Mouse (Mus musculus): ENCODE measurements around the gene Mymx.

The Mymx gene

GRCm38 (mm10) chr17:45610144-45610866 lies 8.4 kb upstream of the Mymx start:
- peak; percentile 68 for DNase-seq

- no peak for DNase-seq
Observed at GRCm38 (mm10) chr17:45608396-45608795, 6.5 kb upstream of the Mymx start.

- no peak for DNase-seq
Observed at GRCm38 (mm10) chr17:45606992-45607879, 5.3 kb upstream of the Mymx start.

- no peak for DNase-seq
Observed at GRCm38 (mm10) chr17:45602984-45603383, 1.1 kb upstream of the Mymx start.

GRCm38 (mm10) chr17:45601325-45601724 lies 577 bp downstream of the Mymx start:
- no peak for DNase-seq

GRCm38 (mm10) chr17:45600267-45600666 lies 1.6 kb downstream of the Mymx start:
- no peak for DNase-seq

GRCm38 (mm10) chr17:45599446-45600242 lies 2.3 kb downstream of the Mymx start, which contains the start of gene Slc29a1:
Gene Slc29a1, minus strand, starts transcription at chr17:45599606.
- peak; percentile 80 for DNase-seq

- no peak for DNase-seq
Observed at GRCm38 (mm10) chr17:45598891-45599290, 3.0 kb downstream of the Mymx start.

GRCm38 (mm10) chr17:45598376-45598775 lies 3.5 kb downstream of the Mymx start:
- no peak for DNase-seq

- DNase-seq = peak; percentile 69
Observed at GRCm38 (mm10) chr17:45597787-45598186, 4.1 kb downstream of the Mymx start.

- DNase-seq = peak; percentile 89
Observed at GRCm38 (mm10) chr17:45596631-45597396, 5.1 kb downstream of the Mymx start.

- no peak for DNase-seq
Observed at GRCm38 (mm10) chr17:45595736-45596390, 6.0 kb downstream of the Mymx start.

GRCm38 (mm10) chr17:45594881-45595735 lies 6.8 kb downstream of the Mymx start:
- DNase-seq = peak; percentile 84

GRCm38 (mm10) chr17:45594195-45594594 lies 7.7 kb downstream of the Mymx start:
- DNase-seq = no peak

- DNase-seq = no peak
Observed at GRCm38 (mm10) chr17:45593479-45593878, 8.4 kb downstream of the Mymx start.

- DNase-seq = no peak
Observed at GRCm38 (mm10) chr17:45592606-45593431, 9.1 kb downstream of the Mymx start.

GRCm38 (mm10) chr17:45591701-45592605 lies 9.9 kb downstream of the Mymx start:
- DNase-seq = no peak

- DNase-seq = no peak
Observed at GRCm38 (mm10) chr17:45590410-45590809, 11.5 kb downstream of the Mymx start.

GRCm38 (mm10) chr17:45589844-45590243 lies 12.1 kb downstream of the Mymx start:
- DNase-seq = no peak

All from lung, postnatal 36 days (tissue).